Mouse (Mus musculus): ENCODE results near the gene Otop3. TPM values are rescaled to one million over a fixed set of nuclear protein-coding genes. Genes with fewer than 3 reads are reported as not detected.

The Otop3 gene
- total and polyA plus RNA-seq, 2 experiments from 2014 or later: 2.2 to 2.7 TPM

DNA sequence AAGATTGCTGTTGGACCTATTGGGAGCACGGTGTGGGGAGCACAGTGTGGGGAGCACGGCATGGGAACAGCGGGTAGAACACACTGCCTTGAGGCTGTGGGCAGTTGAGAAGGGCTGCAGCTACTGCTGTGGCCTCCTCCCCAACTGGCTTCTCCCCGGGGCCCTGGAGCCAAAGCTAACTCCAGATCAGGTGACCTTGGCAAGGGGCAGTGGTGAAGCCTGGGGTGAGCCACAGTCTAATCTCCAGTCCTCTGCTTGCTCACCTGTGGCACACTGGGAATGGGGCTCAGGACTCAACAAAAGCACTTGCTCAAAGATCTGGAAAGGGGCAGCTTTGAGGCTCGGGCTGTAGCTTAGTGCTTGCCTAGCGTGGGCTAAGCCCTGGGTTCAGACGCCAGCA, 17.3 kb upstream of the Otop3 start:
- no peak overlapping the region for H3K27ac ChIP-seq
- no peak for DNase-seq (ENCODE audit: low spot score)
- no peak overlapping the region for H3K4me3 ChIP-seq (ENCODE audit: low read length)
- H3K27me3 ChIP-seq (ENCODE audit: insufficient read depth, low read length): peaks cover 73% of the 10 kb centered on the region
- 59% methylated on average over 7 of the region's 7 CpGs for WGBS
- no peaks in the 10 kb centered on the region for H3K9me3 ChIP-seq (ENCODE audit: low read length)
- no peak overlapping the region for H3K9ac ChIP-seq (replicated peaks; ENCODE audit: low read length)
- no peaks in the 10 kb centered on the region for H3K36me3 ChIP-seq (ENCODE audit: insufficient read depth, low read length)
- no peak overlapping the region for H3K4me2 ChIP-seq (ENCODE audit: low read depth, low read length)
- H3K4me1 ChIP-seq (ENCODE audit: insufficient read depth, low read length): 0 out of 2 replicates have a peak, but pooled peaks cover 6% of the 10 kb centered on the region
- no peak for ATAC-seq
- no peak for TF ChIP-seq CTCF (IDR thresholded peaks at IDR 0.05; ENCODE audit: low read depth)

DNA sequence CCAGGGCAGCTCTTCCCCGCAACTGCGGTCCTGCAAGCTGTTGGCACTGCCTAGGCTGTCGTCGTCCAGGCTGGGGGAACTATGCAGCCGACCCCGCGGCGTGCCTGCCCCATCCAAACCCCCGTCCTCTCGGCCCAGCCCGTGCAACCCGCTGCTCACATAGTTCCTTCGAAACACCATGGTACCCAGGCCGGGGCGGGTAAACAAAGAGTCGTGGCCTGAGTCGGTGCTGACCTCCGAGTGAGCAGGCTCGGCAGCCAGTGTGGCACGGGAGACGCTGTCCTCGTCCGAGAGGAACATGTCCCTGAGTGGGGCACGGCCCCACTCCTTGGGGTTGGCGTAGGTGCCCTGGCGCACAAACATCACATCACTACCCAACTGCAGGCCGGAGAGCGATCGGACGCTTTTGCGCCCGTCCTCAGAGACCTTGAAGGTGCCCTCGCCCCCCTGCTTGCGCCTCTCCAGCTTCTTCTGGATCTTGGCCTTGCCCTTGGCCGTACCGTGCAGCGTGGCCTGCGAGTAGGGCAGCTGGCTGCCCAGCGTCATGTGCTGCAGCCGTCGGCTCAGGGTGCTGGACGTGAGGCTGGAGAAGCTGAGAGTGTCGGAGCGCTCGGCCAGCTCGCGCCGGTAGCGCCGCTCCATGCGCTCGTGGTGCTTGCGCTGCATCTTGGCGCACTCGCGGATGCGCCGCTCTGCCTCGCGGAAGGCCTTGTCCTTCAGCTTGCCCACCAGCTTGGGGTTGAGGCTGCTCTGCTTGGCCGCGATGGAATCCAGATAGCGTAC, 16.1 kb upstream of the Otop3 start:
- WGBS: 4% methylated on average over 63 of the region's 63 CpGs
- ATAC-seq (no peak), DNase-seq (ENCODE audit: low spot score) (peak; percentile 33)
- Histone ChIP-seq H3K27me3 (ENCODE audit: insufficient read depth, low read length) (peaks cover 77% of the 10 kb centered on the region), H3K36me3 (ENCODE audit: insufficient read depth, low read length) (no peaks in the 10 kb centered on the region), H3K9me3 (ENCODE audit: low read length) (no peaks in the 10 kb centered on the region), H3K4me1 (ENCODE audit: insufficient read depth, low read length) (0 out of 2 replicates have a peak, but pooled peaks cover 6% of the 10 kb centered on the region), H3K4me2 (ENCODE audit: low read depth, low read length) (peak overlapping the region; percentile 2; the same call in 1 of the 2 replicates), H3K27ac (no peak overlapping the region), H3K4me3 (ENCODE audit: low read length) (peak overlapping the region; percentile 7; the same call in 1 of the 2 replicates), H3K9ac (replicated peaks; ENCODE audit: low read length) (no peak overlapping the region)
- TF ChIP-seq CTCF (IDR thresholded peaks at IDR 0.05; ENCODE audit: low read depth): no peak

DNA sequence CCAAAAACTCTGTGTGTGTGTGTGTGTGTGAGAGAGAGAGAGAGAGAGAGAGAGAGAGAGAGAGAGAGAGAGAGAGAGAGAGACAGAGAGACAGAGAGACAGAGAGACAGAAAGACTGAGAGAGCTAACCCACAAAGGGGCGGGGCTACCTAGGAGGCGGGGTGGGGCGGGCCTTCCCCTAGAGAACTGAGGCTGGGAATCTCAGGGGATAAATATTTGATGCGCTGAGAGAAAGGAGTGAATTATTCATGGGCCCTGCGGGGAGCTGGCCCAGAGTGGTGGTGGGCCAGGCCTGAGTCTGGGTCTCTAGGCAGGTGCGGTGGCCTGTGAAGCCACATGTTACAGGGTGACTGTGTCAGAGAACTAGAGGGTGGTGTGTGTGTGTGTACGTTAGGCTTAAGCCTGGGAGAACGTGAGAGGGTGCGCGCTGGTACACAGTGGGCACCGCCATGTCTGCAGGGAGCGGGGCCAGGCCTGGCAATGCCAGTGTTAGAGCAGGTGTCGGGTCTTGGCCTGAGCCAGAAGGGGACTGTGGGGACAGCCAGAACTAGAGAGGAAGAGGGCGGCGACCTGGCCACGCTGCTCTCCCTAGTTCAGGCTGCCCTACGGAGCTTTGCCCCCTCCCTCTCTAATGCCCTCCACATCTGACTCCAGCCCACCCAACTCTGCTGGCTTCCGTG, 14.7 kb upstream of the Otop3 start:
- no peak overlapping the region for H3K4me2 ChIP-seq (ENCODE audit: low read depth, low read length)
- no peak overlapping the region for H3K9ac ChIP-seq (replicated peaks; ENCODE audit: low read length)
- TF ChIP-seq CTCF (IDR thresholded peaks at IDR 0.05; ENCODE audit: low read depth): no peak
- ATAC-seq: 0 out of 2 replicates have a peak, but pooled peaks have one; percentile 30
- H3K4me1 ChIP-seq (ENCODE audit: insufficient read depth, low read length): 0 out of 2 replicates have a peak, but pooled peaks cover 6% of the 10 kb centered on the region
- no peak overlapping the region for H3K4me3 ChIP-seq (ENCODE audit: low read length)
- peak; percentile 17 for DNase-seq (ENCODE audit: low spot score)
- 12% methylated on average over 18 of the region's 18 CpGs for WGBS
- no peak overlapping the region for H3K27ac ChIP-seq
- H3K36me3 ChIP-seq (ENCODE audit: insufficient read depth, low read length): no peaks in the 10 kb centered on the region
- no peaks in the 10 kb centered on the region for H3K9me3 ChIP-seq (ENCODE audit: low read length)
- H3K27me3 ChIP-seq (ENCODE audit: insufficient read depth, low read length): peaks cover 85% of the 10 kb centered on the region

DNA sequence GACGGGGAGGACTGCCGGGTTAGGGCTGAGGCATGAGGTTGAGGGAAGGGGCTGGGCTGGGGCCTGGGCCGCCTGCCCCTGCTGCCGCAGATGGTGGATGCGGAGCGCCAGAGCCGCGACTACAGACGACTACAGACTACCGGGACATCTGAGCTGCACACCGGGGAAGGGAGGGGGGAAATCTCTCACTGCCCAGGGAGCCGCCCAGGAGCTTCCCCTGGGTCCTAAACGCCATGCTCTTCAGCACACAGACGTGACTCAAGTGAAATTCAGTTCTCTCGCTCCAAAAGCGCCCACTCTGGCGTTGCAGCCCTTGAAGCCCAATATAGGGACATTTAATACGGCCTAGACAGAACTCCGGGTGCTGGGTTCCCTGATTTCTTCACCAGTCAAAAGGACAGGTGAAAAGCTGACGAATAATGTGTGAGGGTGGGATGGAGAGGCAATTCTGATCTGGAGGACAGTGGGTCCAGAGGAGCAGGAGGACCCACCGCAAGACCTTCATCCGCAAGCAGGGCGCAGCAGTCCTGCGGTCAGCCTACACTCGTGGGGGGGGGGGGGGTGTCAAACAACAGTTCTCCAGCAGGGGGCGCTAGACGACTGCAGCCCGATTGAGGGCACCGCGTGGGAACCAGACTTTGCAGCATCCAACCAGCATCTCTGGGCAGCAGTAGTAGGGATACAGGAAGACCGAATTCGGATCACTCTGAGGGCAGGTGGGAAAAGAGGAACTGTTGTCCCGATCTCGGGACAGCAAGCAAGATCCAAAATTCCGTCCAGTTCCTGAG, 12.4 kb upstream of the Otop3 start, which contains the start of gene Ush1g:
Ush1g (minus strand) TSS at position 136 of the 788 bp plus-strand sequence.
- H3K27me3 ChIP-seq (ENCODE audit: insufficient read depth, low read length): peaks cover 63% of the 10 kb centered on the region
- H3K4me2 ChIP-seq (ENCODE audit: low read depth, low read length): peak within 1 kb of the TSS; percentile 28
- 0 out of 2 replicates have a peak, but pooled peaks cover 6% of the 10 kb centered on the region for H3K4me1 ChIP-seq (ENCODE audit: insufficient read depth, low read length)
- H3K4me3 ChIP-seq (ENCODE audit: low read length): peak within 1 kb of the TSS; percentile 14; the same call in 1 of the 2 replicates
- H3K36me3 ChIP-seq (ENCODE audit: insufficient read depth, low read length): no peaks in the 10 kb centered on the region
- TF ChIP-seq CTCF (IDR thresholded peaks at IDR 0.05; ENCODE audit: low read depth): peak; percentile 98
- peak; percentile 82 for DNase-seq (ENCODE audit: low spot score)
- no peaks in the 10 kb centered on the region for H3K9me3 ChIP-seq (ENCODE audit: low read length)
- WGBS: 6% methylated on average over 33 of the region's 35 CpGs
- H3K9ac ChIP-seq (replicated peaks; ENCODE audit: low read length): no peak within 1 kb of the TSS
- no peak within 1 kb of the TSS for H3K27ac ChIP-seq
- peak; percentile 78 for ATAC-seq

DNA sequence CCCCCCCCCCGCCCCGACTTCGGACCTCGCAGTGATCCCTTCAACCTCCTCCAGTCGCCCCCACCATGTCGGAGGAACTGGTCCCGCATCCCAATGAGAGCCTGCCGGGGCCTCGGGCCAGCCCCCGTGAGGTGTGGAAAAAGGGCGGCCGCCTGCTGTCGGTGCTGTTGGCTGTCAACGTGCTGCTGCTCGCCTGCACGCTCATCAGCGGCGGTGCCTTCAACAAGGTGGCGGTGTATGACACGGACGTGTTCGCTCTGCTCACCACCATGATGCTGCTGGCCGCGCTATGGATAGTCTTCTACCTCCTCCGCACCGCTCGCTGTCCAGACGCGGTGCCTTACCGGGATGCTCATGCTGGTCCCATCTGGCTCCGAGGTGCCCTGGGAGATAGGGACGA, 11.2 kb upstream of the Otop3 start:
- Histone ChIP-seq H3K9me3 (ENCODE audit: low read length) (no peaks in the 10 kb centered on the region), H3K4me3 (ENCODE audit: low read length) (peak overlapping the region; percentile 8; the same call in 1 of the 2 replicates)
- 19% methylated on average over 32 of the region's 32 CpGs for WGBS

DNA sequence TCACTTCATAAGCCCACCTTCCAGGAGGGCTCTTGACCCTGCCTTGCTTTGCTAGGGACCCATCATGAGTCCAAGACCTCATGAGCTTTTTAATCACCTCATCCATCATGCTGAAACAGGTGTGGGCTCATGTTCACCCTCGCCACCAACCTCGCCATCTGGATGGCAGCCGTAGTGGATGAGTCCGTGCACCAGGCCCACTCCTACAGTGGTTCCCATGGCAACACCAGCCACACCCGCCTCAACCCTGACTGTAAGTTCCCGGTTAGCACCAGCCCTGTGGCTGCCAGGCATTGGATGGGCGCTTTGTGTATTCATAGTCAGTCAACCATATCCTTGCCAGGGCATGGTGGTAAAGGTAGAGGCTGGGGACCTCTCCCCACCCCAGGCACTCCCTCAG, 7.8 kb upstream of the Otop3 start:
- ATAC-seq: no peak
- TF ChIP-seq CTCF (IDR thresholded peaks at IDR 0.05; ENCODE audit: low read depth): no peak
- H3K4me1 ChIP-seq (ENCODE audit: insufficient read depth, low read length): 0 out of 2 replicates have a peak, but pooled peaks cover 3% of the 10 kb centered on the region
- no peak overlapping the region for H3K27ac ChIP-seq
- H3K4me3 ChIP-seq (ENCODE audit: low read length): no peak overlapping the region
- H3K27me3 ChIP-seq (ENCODE audit: insufficient read depth, low read length): peaks cover 29% of the 10 kb centered on the region
- WGBS: 55% methylated on average over 7 of the region's 7 CpGs
- no peak overlapping the region for H3K4me2 ChIP-seq (ENCODE audit: low read depth, low read length)
- H3K9me3 ChIP-seq (ENCODE audit: low read length): no peaks in the 10 kb centered on the region
- H3K36me3 ChIP-seq (ENCODE audit: insufficient read depth, low read length): no peaks in the 10 kb centered on the region
- no peak overlapping the region for H3K9ac ChIP-seq (replicated peaks; ENCODE audit: low read length)
- no peak for DNase-seq (ENCODE audit: low spot score)

More for the DNA sequence above, 11.2 kb upstream of the Otop3 start:
- peaks cover 50% of the 10 kb centered on the region for H3K27me3 ChIP-seq (ENCODE audit: insufficient read depth, low read length)
- ATAC-seq (no peak), DNase-seq (ENCODE audit: low spot score) (peak; percentile 18)
- H3K4me1 ChIP-seq (ENCODE audit: insufficient read depth, low read length): 0 out of 2 replicates have a peak, but pooled peaks cover 6% of the 10 kb centered on the region
- no peak overlapping the region for H3K27ac ChIP-seq
- no peak overlapping the region for H3K9ac ChIP-seq (replicated peaks; ENCODE audit: low read length)
- no peaks in the 10 kb centered on the region for H3K36me3 ChIP-seq (ENCODE audit: insufficient read depth, low read length)
- no peak for TF ChIP-seq CTCF (IDR thresholded peaks at IDR 0.05; ENCODE audit: low read depth)
- peak overlapping the region; percentile 16; the same call in 1 of the 2 replicates for H3K4me2 ChIP-seq (ENCODE audit: low read depth, low read length)

Data from hindbrain, postnatal 0 days (tissue).